Mouse (Mus musculus): ENCODE results near the gene Zmym4. TPM values are rescaled to one million over a fixed set of nuclear protein-coding genes. Genes with fewer than 3 reads are reported as not detected.

Gene Zmym4
- polyA plus RNA-seq (2017; shearing (Covaris generic)), result 10 to 100 TPM; 41.7 to 43.8 TPM

DNA sequence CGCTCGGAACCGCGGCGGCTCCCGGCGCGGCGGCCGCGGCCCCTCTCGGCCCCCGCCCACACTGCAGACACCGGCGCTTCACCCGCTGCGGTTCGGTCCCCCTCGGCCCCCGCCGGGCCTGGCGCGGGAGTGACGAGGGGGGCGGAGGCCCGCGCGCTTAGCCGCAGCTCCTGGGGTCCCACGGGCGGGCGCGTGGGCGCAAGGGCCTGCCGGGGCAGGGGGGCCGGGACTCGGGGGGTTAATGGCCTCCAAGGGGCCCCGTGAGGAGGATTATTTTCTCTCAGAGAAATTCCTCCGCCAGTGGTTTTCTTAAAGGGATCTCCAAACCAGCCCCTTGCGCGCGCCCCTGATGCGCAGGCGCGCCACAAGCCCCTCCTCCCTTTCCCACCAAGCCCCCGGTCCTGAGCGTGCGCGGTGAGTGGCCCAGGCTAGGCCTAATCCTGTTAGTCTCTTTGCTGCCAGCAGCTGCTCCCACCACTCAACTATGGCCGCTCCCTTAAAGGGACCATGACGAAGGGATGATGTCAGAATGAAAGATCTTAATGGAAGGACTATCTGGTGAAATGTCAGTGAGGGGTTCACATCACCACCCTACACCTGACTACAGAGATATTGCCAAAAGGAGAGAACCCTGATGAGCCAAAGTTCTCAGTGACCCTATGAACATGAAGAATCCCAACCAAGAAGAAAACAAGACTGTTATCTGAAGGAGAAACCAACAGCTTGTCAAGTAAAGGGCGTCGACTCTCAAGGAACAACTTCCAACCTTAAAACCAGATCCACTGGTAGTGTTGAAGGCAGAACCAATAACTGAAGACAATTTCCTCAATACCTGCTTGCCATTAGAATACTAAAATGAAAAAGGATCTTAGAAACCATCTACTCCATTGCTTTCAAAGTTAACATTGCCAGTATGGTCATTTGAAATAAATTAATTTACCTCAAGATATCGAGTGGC lies at the start of gene Zmym4:
TSS of gene Zmym4 (minus strand) at position 272 of the 958 bp plus-strand sequence.

Other genes with a start within 250 kb of the Zmym4 start
- gene Tfap2e, start 231.9 kb downstream of the Zmym4 start, polyA plus RNA-seq (2017; shearing (Covaris generic)), result not detected
- 10 to 100 TPM; 40.9 to 44.2 TPM for gene Ncdn, start 214.7 kb downstream of the Zmym4 start, polyA plus RNA-seq (2017; shearing (Covaris generic))
- 10 to 100 TPM; 36.7 to 50.2 TPM for gene AU040320, start 214.6 kb downstream of the Zmym4 start, polyA plus RNA-seq (2017; shearing (Covaris generic))
- gene Sfpq, start 53.2 kb upstream of the Zmym4 start, polyA plus RNA-seq (2017; shearing (Covaris generic)), result 100 to 1,000 TPM; 102 to 108 TPM
- gene Zmym1, start 93.0 kb upstream of the Zmym4 start, polyA plus RNA-seq (2017; shearing (Covaris generic)), result 10 to 100 TPM; 20.3 to 22.4 TPM
- gene Zmym6, start 109.2 kb upstream of the Zmym4 start, polyA plus RNA-seq (2017; shearing (Covaris generic)), result 10 to 100 TPM; 28.7 to 34.5 TPM
- 10 to 100 TPM; 22.2 to 28.1 TPM for gene Tmem35b, start 155.6 kb upstream of the Zmym4 start, polyA plus RNA-seq (2017; shearing (Covaris generic))
- gene Dlgap3, start 201.1 kb upstream of the Zmym4 start, polyA plus RNA-seq (2017; shearing (Covaris generic)), result under 1 TPM in 1 of 2 experiments, not detected in 1; 0.16 TPM